Mouse (Mus musculus): ENCODE results near the gene Gipc3.

- TF ChIP-seq POLR2A (IDR thresholded peaks at IDR 0.05; ENCODE audit: low read depth, low read length): no peak
- no peak for TF ChIP-seq CTCF (IDR thresholded peaks at IDR 0.05; ENCODE audit: extremely low read depth, insufficient read depth, insufficient read length, insufficient replicate concordance)
These were observed 15.1 kb downstream of the Gipc3 start for GRCm38 (mm10) chr10:81327959-81328358.
